Mouse (Mus musculus): ENCODE measurements around the gene Krtap10-10. TPM values are rescaled to one million over a fixed set of nuclear protein-coding genes. Genes with fewer than 3 reads are reported as not detected.

Krtap10-10 gene
- polyA plus RNA-seq, 1 experiment from 2014 or later, result not detected

DNA sequence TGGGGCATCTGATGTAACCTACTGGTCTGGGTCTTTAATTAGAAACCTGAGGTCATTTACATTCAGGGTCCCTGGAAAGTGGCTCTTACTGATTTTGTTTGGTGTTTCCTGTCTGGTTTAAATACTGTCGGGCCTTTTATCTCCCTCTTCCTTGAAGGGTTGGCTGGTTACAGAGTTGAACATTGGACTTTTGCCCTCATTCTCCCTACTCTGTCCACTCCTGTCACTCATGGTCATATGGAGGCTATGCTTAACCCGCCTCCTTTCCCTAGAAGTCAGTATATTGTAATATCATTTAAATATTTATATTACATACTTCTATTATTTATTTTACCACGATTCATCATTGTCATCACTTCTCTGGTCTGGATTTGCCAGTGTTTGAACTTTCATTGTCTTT is 31.7 kb upstream of the Krtap10-10 start:
- Histone ChIP-seq H3K9ac (ENCODE audit: low read length) (no peak overlapping the region), H3K27ac (replicated peaks in 1 of 2; ENCODE audit: control insufficient read depth in 1 of 2, insufficient read depth in 1 of 2, low read depth in 2 of 2, low read length in 2 of 2) (no peak overlapping the region), H3K27me3 (ENCODE audit: control insufficient read depth, insufficient read depth, low read length) (no peaks in the 10 kb centered on the region), H3K4me1 (ENCODE audit: control insufficient read depth in 2 of 2, insufficient read depth in 2 of 2, low read length in 2 of 2) (peaks cover 0 to 3% of the 10 kb centered on the region in 2 experiments; a peak in 1 of 4 replicates), H3K9me3 (ENCODE audit: control insufficient read depth, low read length) (no peaks in the 10 kb centered on the region), H3K4me3 (ENCODE audit: control insufficient read depth in 1 of 2, insufficient read depth in 1 of 2, low read depth in 1 of 2, low read length in 2 of 2) (no peak overlapping the region), H3K36me3 (ENCODE audit: control insufficient read depth, insufficient read depth, low read length) (no peaks in the 10 kb centered on the region), H3K4me2 (ENCODE audit: low read length) (no peak overlapping the region)
- 60% methylated on average over 3 of the region's 3 CpGs for WGBS
- ATAC-seq (ENCODE audit: insufficient number of reproducible peaks, insufficient read depth, low FRiP score, low read depth), result no peak

DNA sequence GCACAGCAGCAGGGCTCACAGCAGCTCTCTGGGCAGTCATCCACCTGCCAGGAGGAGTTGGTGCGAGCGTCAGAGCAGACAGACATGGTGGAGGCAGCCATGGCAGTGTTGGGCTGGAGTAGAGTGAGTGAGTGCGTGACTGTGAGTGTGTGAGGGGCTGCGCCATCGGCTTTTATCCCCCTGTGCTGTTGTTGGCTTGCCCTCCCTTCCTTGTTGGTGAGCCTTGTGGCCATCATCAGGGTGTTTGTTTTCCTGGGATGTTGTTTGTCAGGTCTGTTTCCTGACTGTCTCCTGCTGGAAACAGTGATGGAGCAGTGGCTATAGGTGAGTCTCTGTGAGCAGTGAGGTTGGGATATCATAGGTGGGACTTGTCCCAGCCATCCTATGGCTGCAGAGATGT is 24.0 kb upstream of the Krtap10-10 start, which contains the start of gene Gm9507:
Gene Gm9507, minus strand, starts transcription at position 101 of the 400 bp plus-strand sequence.
- Histone ChIP-seq H3K4me1 (ENCODE audit: control insufficient read depth in 2 of 2, insufficient read depth in 2 of 2, low read length in 2 of 2) (no peaks in the 10 kb centered on the region), H3K9me3 (ENCODE audit: control insufficient read depth, low read length) (0 out of 2 replicates have a peak, but pooled peaks cover 3% of the 10 kb centered on the region), H3K27me3 (ENCODE audit: control insufficient read depth, insufficient read depth, low read length) (no peaks in the 10 kb centered on the region), H3K4me3 (ENCODE audit: control insufficient read depth in 1 of 2, insufficient read depth in 1 of 2, low read depth in 1 of 2, low read length in 2 of 2) (no peak within 1 kb of the TSS), H3K27ac (replicated peaks in 1 of 2; ENCODE audit: control insufficient read depth in 1 of 2, insufficient read depth in 1 of 2, low read depth in 2 of 2, low read length in 2 of 2) (no peak within 1 kb of the TSS), H3K9ac (ENCODE audit: low read length) (no peak within 1 kb of the TSS), H3K4me2 (ENCODE audit: low read length) (no peak within 1 kb of the TSS), H3K36me3 (ENCODE audit: control insufficient read depth, insufficient read depth, low read length) (no peaks in the 10 kb centered on the region)
- ATAC-seq (ENCODE audit: insufficient number of reproducible peaks, insufficient read depth, low FRiP score, low read depth), result no peak
- 66% methylated on average over 5 of the region's 5 CpGs for WGBS

DNA sequence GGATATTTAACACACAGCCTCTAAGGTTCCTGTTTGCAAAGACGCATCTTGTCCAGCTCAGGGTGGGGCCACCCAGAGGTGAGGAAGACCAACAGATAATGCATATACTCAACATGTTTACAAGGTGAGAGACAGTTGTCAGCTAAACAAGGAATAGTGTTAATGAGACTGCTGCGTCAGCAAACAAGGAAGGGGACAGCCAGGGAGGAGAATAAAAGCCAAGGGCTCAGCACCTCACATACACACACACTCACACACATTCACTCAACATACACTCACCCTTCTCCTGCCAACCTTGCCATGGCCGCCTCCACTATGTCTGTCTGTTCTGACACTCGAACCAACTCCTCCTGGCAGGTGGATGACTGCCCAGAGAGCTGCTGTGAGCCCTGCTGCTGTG is 21.4 kb upstream of the Krtap10-10 start, which contains the start of gene Gm2696:
Gene Gm2696, plus strand, starts transcription at position 301 of the 400 bp plus-strand sequence.
- no peaks in the 10 kb centered on the region for H3K27me3 ChIP-seq (ENCODE audit: control insufficient read depth, insufficient read depth, low read length)
- ATAC-seq (ENCODE audit: insufficient number of reproducible peaks, insufficient read depth, low FRiP score, low read depth), result no peak
- H3K27ac ChIP-seq (replicated peaks in 1 of 2; ENCODE audit: control insufficient read depth in 1 of 2, insufficient read depth in 1 of 2, low read depth in 2 of 2, low read length in 2 of 2), result no peak within 1 kb of the TSS
- H3K9me3 ChIP-seq (ENCODE audit: control insufficient read depth, low read length), result 0 out of 2 replicates have a peak, but pooled peaks cover 3% of the 10 kb centered on the region
- no peaks in the 10 kb centered on the region for H3K4me1 ChIP-seq (ENCODE audit: control insufficient read depth in 2 of 2, insufficient read depth in 2 of 2, low read length in 2 of 2)
- 35% methylated on average over 4 of the region's 4 CpGs for WGBS
- no peak within 1 kb of the TSS for H3K4me2 ChIP-seq (ENCODE audit: low read length)
- H3K36me3 ChIP-seq (ENCODE audit: control insufficient read depth, insufficient read depth, low read length), result no peaks in the 10 kb centered on the region
- no peak within 1 kb of the TSS for H3K4me3 ChIP-seq (ENCODE audit: control insufficient read depth in 1 of 2, insufficient read depth in 1 of 2, low read depth in 1 of 2, low read length in 2 of 2)
- no peak within 1 kb of the TSS for H3K9ac ChIP-seq (ENCODE audit: low read length)

DNA sequence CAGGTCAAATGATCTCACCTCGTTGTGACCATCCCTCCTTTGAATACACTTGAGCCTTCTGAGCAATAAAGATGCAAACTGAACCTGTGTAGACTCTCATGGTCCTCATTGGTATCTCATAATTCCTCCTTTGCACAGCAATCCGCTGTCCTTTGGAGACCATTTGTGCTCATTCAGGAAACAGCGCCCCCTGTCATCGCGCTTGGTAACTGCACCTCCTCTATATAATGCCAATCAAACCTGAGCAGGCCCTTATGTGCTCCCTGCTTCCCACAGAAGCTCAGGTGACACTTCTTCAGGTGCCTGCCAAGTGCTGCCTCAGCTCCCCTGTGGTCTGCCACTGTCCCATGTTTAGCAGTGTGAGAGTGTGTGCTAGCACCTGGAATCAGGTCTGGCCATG is 20.2 kb upstream of the Krtap10-10 start:
- no peaks in the 10 kb centered on the region for H3K9me3 ChIP-seq (ENCODE audit: control insufficient read depth, low read length)
- WGBS, result 31% methylated on average over 5 of the region's 5 CpGs
- no peak overlapping the region for H3K9ac ChIP-seq (ENCODE audit: low read length)
- H3K27me3 ChIP-seq (ENCODE audit: control insufficient read depth, insufficient read depth, low read length), result no peaks in the 10 kb centered on the region
- no peak overlapping the region for H3K27ac ChIP-seq (replicated peaks in 1 of 2; ENCODE audit: control insufficient read depth in 1 of 2, insufficient read depth in 1 of 2, low read depth in 2 of 2, low read length in 2 of 2)
- no peak overlapping the region for H3K4me3 ChIP-seq (ENCODE audit: control insufficient read depth in 1 of 2, insufficient read depth in 1 of 2, low read depth in 1 of 2, low read length in 2 of 2)
- H3K36me3 ChIP-seq (ENCODE audit: control insufficient read depth, insufficient read depth, low read length), result no peaks in the 10 kb centered on the region
- ATAC-seq (ENCODE audit: insufficient number of reproducible peaks, insufficient read depth, low FRiP score, low read depth), result no peak
- H3K4me1 ChIP-seq (ENCODE audit: control insufficient read depth in 2 of 2, insufficient read depth in 2 of 2, low read length in 2 of 2), result no peaks in the 10 kb centered on the region
- no peak overlapping the region for H3K4me2 ChIP-seq (ENCODE audit: low read length)

DNA sequence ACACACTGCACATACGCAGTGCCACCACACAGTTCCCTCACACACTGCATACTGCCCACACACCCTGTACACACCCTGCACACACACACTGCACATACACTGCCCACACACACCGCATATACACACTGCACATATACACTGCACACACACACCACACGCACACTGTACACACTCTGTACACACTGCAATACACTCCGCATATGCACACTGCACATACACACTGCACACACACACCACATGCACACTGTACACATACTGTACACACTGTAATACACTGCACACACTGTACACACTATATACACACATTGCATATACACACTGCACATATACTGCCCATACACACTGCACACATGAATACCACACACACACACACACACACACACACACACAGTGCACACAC is 17.2 kb upstream of the Krtap10-10 start:
- no peak overlapping the region for H3K4me2 ChIP-seq (ENCODE audit: low read length)
- H3K27me3 ChIP-seq (ENCODE audit: control insufficient read depth, insufficient read depth, low read length), result no peaks in the 10 kb centered on the region
- H3K9ac ChIP-seq (ENCODE audit: low read length), result no peak overlapping the region
- H3K4me1 ChIP-seq (ENCODE audit: control insufficient read depth in 2 of 2, insufficient read depth in 2 of 2, low read length in 2 of 2), result no peaks in the 10 kb centered on the region
- ATAC-seq (ENCODE audit: insufficient number of reproducible peaks, insufficient read depth, low FRiP score, low read depth), result no peak; the same call in 1 of the 2 replicates
- no peaks in the 10 kb centered on the region for H3K36me3 ChIP-seq (ENCODE audit: control insufficient read depth, insufficient read depth, low read length)
- H3K27ac ChIP-seq (replicated peaks in 1 of 2; ENCODE audit: control insufficient read depth in 1 of 2, insufficient read depth in 1 of 2, low read depth in 2 of 2, low read length in 2 of 2), result no peak overlapping the region
- 91% methylated on average over 4 of the region's 4 CpGs for WGBS
- no peaks in the 10 kb centered on the region for H3K9me3 ChIP-seq (ENCODE audit: control insufficient read depth, low read length)
- H3K4me3 ChIP-seq (ENCODE audit: control insufficient read depth in 1 of 2, insufficient read depth in 1 of 2, low read depth in 1 of 2, low read length in 2 of 2), result no peak overlapping the region

DNA sequence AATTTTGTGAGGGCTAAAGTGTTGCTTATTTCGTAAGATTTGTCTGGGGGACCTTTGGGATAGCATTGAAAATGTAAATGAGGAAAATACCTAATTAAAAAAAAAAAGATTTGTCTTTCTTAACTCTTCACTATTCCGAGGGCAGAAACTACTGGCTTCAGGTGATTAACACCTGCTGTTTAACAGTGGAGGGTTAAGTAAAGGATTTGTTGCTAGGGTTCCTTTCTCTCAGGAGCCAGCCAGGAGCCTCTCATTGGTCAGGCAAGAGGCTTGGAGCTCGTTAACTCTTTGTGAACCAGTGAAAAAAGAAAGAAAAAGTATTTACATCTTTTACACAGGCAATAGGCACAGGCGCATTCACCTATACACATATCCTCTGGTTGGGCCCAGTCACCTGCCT is 16.5 kb upstream of the Krtap10-10 start:
- Histone ChIP-seq H3K4me3 (ENCODE audit: control insufficient read depth in 1 of 2, insufficient read depth in 1 of 2, low read depth in 1 of 2, low read length in 2 of 2) (no peak overlapping the region), H3K27me3 (ENCODE audit: control insufficient read depth, insufficient read depth, low read length) (no peaks in the 10 kb centered on the region), H3K36me3 (ENCODE audit: control insufficient read depth, insufficient read depth, low read length) (no peaks in the 10 kb centered on the region), H3K27ac (replicated peaks in 1 of 2; ENCODE audit: control insufficient read depth in 1 of 2, insufficient read depth in 1 of 2, low read depth in 2 of 2, low read length in 2 of 2) (no peak overlapping the region), H3K9me3 (ENCODE audit: control insufficient read depth, low read length) (no peaks in the 10 kb centered on the region), H3K9ac (ENCODE audit: low read length) (no peak overlapping the region), H3K4me2 (ENCODE audit: low read length) (no peak overlapping the region), H3K4me1 (ENCODE audit: control insufficient read depth in 2 of 2, insufficient read depth in 2 of 2, low read length in 2 of 2) (no peaks in the 10 kb centered on the region)
- WGBS, result 44% methylated on average over 4 of the region's 4 CpGs
- no peak for ATAC-seq (ENCODE audit: insufficient number of reproducible peaks, insufficient read depth, low FRiP score, low read depth)

DNA sequence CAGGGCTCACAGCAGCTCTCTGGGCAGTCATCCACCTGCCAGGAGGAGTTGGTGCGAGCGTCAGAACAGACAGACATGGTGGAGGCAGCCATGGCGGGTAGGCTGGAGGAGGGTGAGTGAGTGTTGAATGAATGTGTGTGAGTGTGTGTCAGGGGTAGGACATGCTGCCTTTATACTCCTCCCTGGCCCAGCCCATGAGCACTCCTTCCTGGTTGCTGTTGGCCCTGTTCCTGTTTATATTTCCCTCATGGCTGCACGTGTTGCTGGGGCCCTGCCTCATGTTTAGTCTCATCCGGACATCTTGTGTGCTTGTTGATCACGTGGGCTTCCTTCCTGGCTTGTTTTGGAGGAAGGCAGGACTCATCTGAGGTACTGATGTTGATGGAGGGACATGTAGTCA is 8.8 kb upstream of the Krtap10-10 start, which contains the start of gene Krtap10-4:
Gene Krtap10-4, minus strand, starts transcription at position 145 of the 400 bp plus-strand sequence.
- no peak for ATAC-seq (ENCODE audit: insufficient number of reproducible peaks, insufficient read depth, low FRiP score, low read depth)
- H3K4me1 ChIP-seq (ENCODE audit: control insufficient read depth in 2 of 2, insufficient read depth in 2 of 2, low read length in 2 of 2), result no peaks in the 10 kb centered on the region
- 61% methylated on average over 6 of the region's 6 CpGs for WGBS
- no peaks in the 10 kb centered on the region for H3K27me3 ChIP-seq (ENCODE audit: control insufficient read depth, insufficient read depth, low read length)
- H3K27ac ChIP-seq (replicated peaks in 1 of 2; ENCODE audit: control insufficient read depth in 1 of 2, insufficient read depth in 1 of 2, low read depth in 2 of 2, low read length in 2 of 2), result no peak within 1 kb of the TSS
- no peaks in the 10 kb centered on the region for H3K36me3 ChIP-seq (ENCODE audit: control insufficient read depth, insufficient read depth, low read length)
- H3K4me2 ChIP-seq (ENCODE audit: low read length), result no peak within 1 kb of the TSS
- no peaks in the 10 kb centered on the region for H3K9me3 ChIP-seq (ENCODE audit: control insufficient read depth, low read length)
- no peak within 1 kb of the TSS for H3K9ac ChIP-seq (ENCODE audit: low read length)
- no peak within 1 kb of the TSS for H3K4me3 ChIP-seq (ENCODE audit: control insufficient read depth in 1 of 2, insufficient read depth in 1 of 2, low read depth in 1 of 2, low read length in 2 of 2)

DNA sequence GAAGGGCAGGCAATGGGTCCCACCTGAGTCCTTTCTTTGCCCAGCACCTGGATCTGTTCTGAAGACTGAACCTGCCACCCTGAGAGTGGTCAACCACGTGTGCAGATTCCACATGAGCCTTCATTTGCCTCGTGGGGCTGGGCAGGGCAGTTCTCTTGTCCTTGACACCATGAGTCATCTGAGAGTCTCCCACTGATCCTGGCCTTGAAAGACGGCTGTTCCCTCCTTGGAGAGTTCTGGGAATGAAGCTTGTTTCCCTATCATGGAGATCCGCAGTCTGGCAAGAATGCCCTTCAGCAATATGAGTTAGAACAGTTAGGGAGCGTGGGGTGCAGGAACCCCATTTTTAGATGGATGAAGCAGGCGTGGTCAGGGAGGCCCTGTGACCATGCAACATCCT is 3.3 kb downstream of the Krtap10-10 start:
- Histone ChIP-seq H3K4me1 (ENCODE audit: control insufficient read depth in 2 of 2, insufficient read depth in 2 of 2, low read length in 2 of 2) (no peaks in the 10 kb centered on the region), H3K27ac (replicated peaks in 1 of 2; ENCODE audit: control insufficient read depth in 1 of 2, insufficient read depth in 1 of 2, low read depth in 2 of 2, low read length in 2 of 2) (no peak overlapping the region), H3K9me3 (ENCODE audit: control insufficient read depth, low read length) (peaks cover 17% of the 10 kb centered on the region), H3K9ac (ENCODE audit: low read length) (no peak overlapping the region), H3K27me3 (ENCODE audit: control insufficient read depth, insufficient read depth, low read length) (no peaks in the 10 kb centered on the region), H3K4me3 (ENCODE audit: control insufficient read depth in 1 of 2, insufficient read depth in 1 of 2, low read depth in 1 of 2, low read length in 2 of 2) (no peak overlapping the region), H3K4me2 (ENCODE audit: low read length) (no peak overlapping the region), H3K36me3 (ENCODE audit: control insufficient read depth, insufficient read depth, low read length) (no peaks in the 10 kb centered on the region)
- 60% methylated on average over 6 of the region's 6 CpGs for WGBS
- ATAC-seq (ENCODE audit: insufficient number of reproducible peaks, insufficient read depth, low FRiP score, low read depth), result no peak
